Mouse (Mus musculus) frontal cortex, adult 2 months (tissue): Measurements from ENCODE around the gene Sf3a3. TPM values are rescaled to one million over a fixed set of nuclear protein-coding genes. Genes with fewer than 3 reads are reported as not detected.

Experiments
- DNase-seq, 2 experiments: peaks; one replicate each; pipeline ENCODE4 v3.0.0; 2022; ENCODE audit warnings: low spot score in 1 of 2; ENCODE audit errors: extremely low spot score in 1 of 2
- polyA plus RNA-seq: library from polyadenylated mRNA; depleted of rRNA; stranded (reverse); fragments of >200 nt; gene quantifications from 2 replicates; pipeline ENCODE4 v1.2.3, GENCODE M21; 2012; rRNA removed

The Sf3a3 gene
- polyA plus RNA-seq, 1 experiment = 40.4 TPM

GRCm38 (mm10) chr4:124772125-124772524 is 57.5 kb downstream of the Sf3a3 start:
- no peak for DNase-seq

DNA sequence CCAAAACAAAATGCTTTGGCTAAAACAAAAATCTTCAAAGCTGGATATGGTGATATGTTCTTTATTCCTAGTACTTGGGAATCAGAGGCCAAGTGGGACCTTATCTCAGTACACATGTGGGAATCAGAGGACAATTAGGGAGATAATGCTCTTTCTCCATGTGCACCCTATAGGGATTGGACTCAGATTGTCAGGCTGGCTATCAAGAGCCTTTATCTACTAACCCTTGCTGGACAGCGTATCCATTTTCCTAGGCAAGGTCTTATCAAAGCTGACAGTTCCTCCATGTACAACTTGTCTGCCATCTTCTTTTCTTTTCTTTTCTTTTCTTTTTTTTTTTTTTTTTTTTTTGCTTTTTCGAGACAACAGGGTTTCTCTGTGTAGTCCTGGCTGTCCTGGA is 58.9 kb downstream of the Sf3a3 start:
- no peak for DNase-seq

DNA sequence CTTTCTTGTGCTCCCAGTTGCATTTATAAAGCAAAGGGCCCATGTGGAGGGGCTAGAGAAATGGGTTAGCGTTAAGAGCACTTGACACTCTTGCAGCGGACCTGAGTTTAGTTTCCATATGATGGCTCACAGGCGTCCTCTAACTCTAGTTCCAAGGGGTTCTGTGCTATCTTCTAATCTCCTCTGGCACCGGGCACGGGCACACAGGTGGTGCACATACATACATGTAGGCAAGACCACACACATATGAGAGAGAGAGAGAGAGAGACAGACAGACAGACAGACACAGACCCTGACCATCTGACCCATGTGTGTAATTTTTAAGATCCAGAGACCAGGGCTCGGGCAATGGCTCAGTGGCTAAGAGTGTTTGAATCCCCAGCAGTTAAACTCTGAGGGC is 59.4 kb downstream of the Sf3a3 start:
- DNase-seq = no peak

DNA sequence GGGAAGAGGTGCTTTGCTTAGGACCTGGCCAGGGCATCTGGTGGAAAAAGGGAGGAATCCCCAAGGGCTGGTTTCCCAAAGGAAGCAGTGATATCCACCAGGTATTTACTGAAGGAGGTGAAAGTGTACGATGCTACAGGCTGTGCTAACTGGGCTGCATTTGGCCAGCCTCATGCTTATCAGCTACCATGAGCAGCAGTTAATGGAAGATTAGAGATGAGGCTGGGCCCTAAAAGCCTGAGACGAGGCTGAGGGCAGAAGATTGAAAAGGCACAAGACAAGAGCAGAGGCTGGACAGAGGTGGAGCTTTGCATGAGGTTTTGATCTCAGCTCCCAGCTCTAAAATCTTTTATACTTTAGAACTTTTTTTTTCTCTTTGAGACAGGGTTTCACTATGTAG is 59.9 kb downstream of the Sf3a3 start:
- no peak for DNase-seq

DNA sequence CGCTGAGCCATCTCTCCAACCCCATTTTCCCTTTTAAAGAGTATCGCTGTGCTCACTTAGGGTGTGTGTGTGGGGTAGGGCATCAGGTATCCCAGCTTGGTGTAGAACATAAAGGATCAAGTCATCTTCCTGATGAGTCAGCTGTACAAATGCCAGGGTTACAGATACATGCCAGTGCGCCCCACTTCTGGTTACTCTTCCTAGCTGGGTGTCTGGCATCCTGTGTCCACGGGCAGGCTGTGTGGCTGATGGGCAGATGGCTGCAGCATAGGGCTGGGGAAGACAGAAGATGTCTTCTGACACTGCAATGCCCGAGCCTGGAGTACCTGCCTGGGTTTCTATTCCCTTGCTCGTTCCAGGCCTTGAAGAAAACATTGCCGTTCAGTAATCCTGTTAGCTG is 66.8 kb downstream of the Sf3a3 start:
- no peak for DNase-seq

Other genes with a start within 250 kb of the Sf3a3 start
- 0.14 and 0.21 TPM in 2 replicates for gene 3100002H09Rik, start 104.0 kb upstream of the Sf3a3 start, polyA plus RNA-seq
- 6.9 and 11.6 TPM in 2 replicates for gene Pou3f1, start 58.0 kb upstream of the Sf3a3 start, polyA plus RNA-seq
- 19.0 and 20.7 TPM in 2 replicates for gene Utp11, start 21.2 kb upstream of the Sf3a3 start, polyA plus RNA-seq
- 2.0 and 2.2 TPM in 2 replicates for gene Fhl3, start 14.1 kb upstream of the Sf3a3 start, polyA plus RNA-seq
- 58.0 and 71.4 TPM in 2 replicates for gene Inpp5b, start 27.1 kb downstream of the Sf3a3 start, polyA plus RNA-seq
- 12.9 and 13.2 TPM in 2 replicates for gene Mtf1, start 87.3 kb downstream of the Sf3a3 start, polyA plus RNA-seq
- gene Yrdc, start 135.9 kb downstream of the Sf3a3 start, polyA plus RNA-seq = 34.5 and 36.8 TPM in 2 replicates
- 91.4 and 98.1 TPM in 2 replicates for gene 1110065P20Rik, start 136.4 kb downstream of the Sf3a3 start, polyA plus RNA-seq
- gene Maneal, start 147.4 kb downstream of the Sf3a3 start, polyA plus RNA-seq = 48.7 and 52.5 TPM in 2 replicates
- gene Epha10, start 166.1 kb downstream of the Sf3a3 start, polyA plus RNA-seq = 49.8 and 50.9 TPM in 2 replicates
- 20.9 and 21.3 TPM in 2 replicates for gene 9930104L06Rik, start 222.3 kb downstream of the Sf3a3 start, polyA plus RNA-seq
- 2.0 and 2.6 TPM in 2 replicates for gene Cdca8, start 224.5 kb downstream of the Sf3a3 start, polyA plus RNA-seq